Mouse (Mus musculus) small intestine, adult 2 months (tissue): ENCODE results near the gene Gps1. TPM values are rescaled to one million over a fixed set of nuclear protein-coding genes. Genes with fewer than 3 reads are reported as not detected.
"Not testable (repeated sequence)": the region's sequence is repeated elsewhere in the genome, so short reads cannot be mapped to it uniquely, and the experiment has no call there.

Source experiments
- H3K27ac ChIP-seq: fragments of 200-500 bp; 2 replicates; pipeline ENCODE4 v1.5.1; 2012; ENCODE audit warnings: low read depth, low read length, control low read depth, inconsistent platforms; ENCODE audit not compliant: insufficient read depth
- H3K27me3 ChIP-seq: fragments of 200-500 bp; 2 replicates; pipeline ENCODE4 v1.6.1; 2012; ENCODE audit warnings: mild to moderate bottlenecking, moderate library complexity, low read length, inconsistent platforms; ENCODE audit not compliant: control insufficient read depth, insufficient read depth
- H3K36me3 ChIP-seq: fragments of 200-500 bp; 2 replicates; pipeline ENCODE4 v1.6.1; 2012; ENCODE audit warnings: mild to moderate bottlenecking, low read length, control low read depth, inconsistent platforms; ENCODE audit not compliant: control insufficient read depth, insufficient read depth
- H3K4me1 ChIP-seq: fragments of 200-500 bp; 2 replicates; pipeline ENCODE4 v1.6.1; 2012; ENCODE audit warnings: low read length, inconsistent platforms, mixed read lengths; ENCODE audit not compliant: control insufficient read depth, insufficient read depth, insufficient read length
- H3K4me3 ChIP-seq: fragments of 200-500 bp; 2 replicates; pipeline ENCODE4 v1.5.1; 2012; ENCODE audit warnings: low read depth, mild to moderate bottlenecking, control low read depth, inconsistent platforms, low read length, moderate library complexity
- CTCF ChIP-seq: fragments of 200-500 bp; IDR thresholded peaks from 2 replicates; pipeline ENCODE4 v1.5.1; 2012; ENCODE audit warnings: low read depth, mild to moderate bottlenecking, control low read depth, inconsistent platforms, low read length, moderate library complexity, mixed read lengths; ENCODE audit not compliant: insufficient replicate concordance, insufficient read length; ENCODE audit errors: extremely low read depth
- POLR2A ChIP-seq: fragments of 200-500 bp; IDR thresholded peaks from 2 replicates; pipeline ENCODE4 v1.6.1; 2012; ENCODE audit warnings: low read depth, mild to moderate bottlenecking, control low read depth, inconsistent platforms, low read length, moderate library complexity
- WGBS: fragments of 180-500 bp; shearing (Covaris S2); methylation state at CpG from one replicate; pipeline ENCODE4 v1.1.7; 2018; 5-methylcytosine and 5-hydroxymethylcytosine counted together
- polyA plus RNA-seq: library from polyadenylated mRNA; depleted of rRNA; stranded (reverse); fragments of >200 nt; gene quantifications from 2 replicates; pipeline ENCODE4 v1.2.3, GENCODE M21; 2012; rRNA removed

Gps1 gene
- polyA plus RNA-seq, 1 experiment, result 86.4 TPM

- 89% methylated on average over 12 of the region's 12 CpGs for WGBS
- no peaks in the 10 kb centered on the region for H3K36me3 ChIP-seq
- TF ChIP-seq CTCF (no peak), POLR2A (no peak)
- no peak overlapping the region for H3K4me3 ChIP-seq
- H3K4me1 ChIP-seq, result peaks cover 4% of the 10 kb centered on the region; the same call in 1 of the 2 replicates
- no peaks in the 10 kb centered on the region for H3K27me3 ChIP-seq
- H3K27ac ChIP-seq, result no peak overlapping the region
Measured at GRCm38 (mm10) chr11:120830686-120831085, 46.6 kb downstream of the Gps1 start.

- Histone ChIP-seq H3K4me3 (no peak overlapping the region), H3K4me1 (peaks cover 4% of the 10 kb centered on the region; the same call in 1 of the 2 replicates), H3K27me3 (no peaks in the 10 kb centered on the region), H3K36me3 (no peaks in the 10 kb centered on the region), H3K27ac (no peak overlapping the region)
- 76% methylated on average over 3 of the region's 3 CpGs for WGBS
- no peak for TF ChIP-seq POLR2A
- no peak for TF ChIP-seq CTCF
Measured at GRCm38 (mm10) chr11:120831659-120832440, 47.8 kb downstream of the Gps1 start.

DNA sequence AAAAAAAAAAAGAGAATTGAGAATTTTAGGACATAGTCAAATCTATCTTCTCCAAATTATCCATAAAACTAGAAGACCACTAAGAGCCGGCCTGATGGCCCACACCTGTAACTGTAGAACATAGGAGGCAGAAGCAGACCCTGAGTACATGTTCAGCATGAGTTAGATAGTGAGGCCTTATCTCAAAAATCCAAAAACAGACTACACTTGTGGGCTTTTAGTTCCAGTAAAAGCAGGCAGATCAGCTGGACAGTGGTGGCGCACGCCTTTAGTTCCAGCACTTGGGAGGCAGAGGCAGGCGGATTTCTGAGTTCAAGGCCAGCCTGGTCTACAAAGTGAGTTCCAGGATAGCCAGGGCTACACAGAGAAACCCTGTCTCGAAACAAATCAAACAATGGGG, 48.9 kb downstream of the Gps1 start:
- WGBS, result 96% methylated on average over 5 of the region's 5 CpGs
- H3K27ac ChIP-seq, H3K4me3 ChIP-seq, H3K27me3 ChIP-seq, H3K36me3 ChIP-seq, H3K4me1 ChIP-seq: not testable (repeated sequence)

DNA sequence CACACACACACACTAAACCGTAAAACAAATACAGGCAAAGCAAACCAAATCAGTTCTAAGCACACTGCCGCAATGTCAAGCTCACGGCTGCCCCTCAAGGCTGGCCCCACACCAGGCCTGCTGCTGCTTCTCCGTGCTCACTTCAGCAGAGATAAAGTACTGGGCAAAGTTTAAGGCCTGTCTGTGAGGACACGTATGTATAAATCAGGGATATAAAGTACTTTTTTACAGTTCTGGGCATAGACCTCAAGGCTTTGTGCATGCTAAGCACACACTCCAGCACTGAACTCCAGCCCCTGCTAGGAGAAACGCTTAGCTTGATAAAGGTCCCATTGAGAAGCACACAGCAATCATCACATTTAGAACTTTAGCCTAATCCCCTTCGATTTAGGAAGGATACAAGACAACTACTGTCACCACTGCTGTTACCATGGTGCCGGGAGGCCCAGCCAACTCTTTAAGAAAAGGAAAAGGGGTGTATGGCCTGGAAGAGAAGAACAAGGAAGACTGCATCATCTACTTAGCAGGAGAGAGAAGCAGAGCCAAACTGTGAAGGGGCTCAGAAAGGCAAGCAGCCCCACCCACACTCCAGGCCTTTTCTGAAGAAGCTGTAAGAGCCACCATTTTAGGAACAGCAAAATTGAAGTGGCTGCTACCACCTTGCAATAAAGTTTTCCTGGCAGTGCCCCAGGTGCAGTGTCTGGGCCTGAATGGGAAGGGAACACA, 49.6 kb downstream of the Gps1 start:
- Histone ChIP-seq H3K27me3 (no peaks in the 10 kb centered on the region), H3K4me3 (no peak overlapping the region), H3K4me1 (peaks cover 4% of the 10 kb centered on the region; the same call in 1 of the 2 replicates), H3K36me3 (no peaks in the 10 kb centered on the region), H3K27ac (no peak overlapping the region)
- 41% methylated on average over 8 of the region's 8 CpGs for WGBS
- TF ChIP-seq POLR2A (no peak), CTCF (no peak)

Other genes with a start within 250 kb of the Gps1 start
- 24.0 and 30.3 TPM in 2 replicates for gene Mcrip1, start 234.5 kb upstream of the Gps1 start, polyA plus RNA-seq
- 0.51 TPM in 1 of 2 replicates, not detected in the other for gene Ppp1r27, start 233.1 kb upstream of the Gps1 start, polyA plus RNA-seq
- 442 and 705 TPM in 2 replicates for gene P4hb, start 211.0 kb upstream of the Gps1 start, polyA plus RNA-seq
- 489 and 1,022 TPM in 2 replicates for gene Arhgdia, start 202.6 kb upstream of the Gps1 start, polyA plus RNA-seq
- gene Alyref, start 185.9 kb upstream of the Gps1 start, polyA plus RNA-seq, result 12.0 and 24.0 TPM in 2 replicates
- 46.4 and 97.9 TPM in 2 replicates for gene Anapc11, start 185.9 kb upstream of the Gps1 start, polyA plus RNA-seq
- 0.98 and 7.2 TPM in 2 replicates for gene Npb, start 175.8 kb upstream of the Gps1 start, polyA plus RNA-seq
- gene Pcyt2, start 166.3 kb upstream of the Gps1 start, polyA plus RNA-seq, result 449 and 1,029 TPM in 2 replicates
- 99.1 and 147 TPM in 2 replicates for gene Sirt7, start 159.0 kb upstream of the Gps1 start, polyA plus RNA-seq
- gene Mafg, start 150.7 kb upstream of the Gps1 start, polyA plus RNA-seq, result 24.8 and 33.6 TPM in 2 replicates
- 17.1 and 19.9 TPM in 2 replicates for gene Pycr1, start 140.5 kb upstream of the Gps1 start, polyA plus RNA-seq
- gene Myadml2, start 136.1 kb upstream of the Gps1 start, polyA plus RNA-seq, result 0.39 and 1.0 TPM in 2 replicates
- 0.67 and 0.99 TPM in 2 replicates for gene Notum, start 123.1 kb upstream of the Gps1 start, polyA plus RNA-seq
- gene Aspscr1, start 111.3 kb upstream of the Gps1 start, polyA plus RNA-seq, result 86.9 and 138 TPM in 2 replicates
- gene Cenpx, start 70.5 kb upstream of the Gps1 start, polyA plus RNA-seq, result 38.4 and 46.2 TPM in 2 replicates
- 22.0 and 23.9 TPM in 2 replicates for gene Lrrc45, start 70.3 kb upstream of the Gps1 start, polyA plus RNA-seq
- 4.1 and 5.1 TPM in 2 replicates for gene Rac3, start 62.8 kb upstream of the Gps1 start, polyA plus RNA-seq
- gene Dcxr, start 57.0 kb upstream of the Gps1 start, polyA plus RNA-seq, result 102 and 127 TPM in 2 replicates
- gene Cbr2, start 52.2 kb upstream of the Gps1 start, polyA plus RNA-seq, result 1.2 and 11.4 TPM in 2 replicates
- gene Hmga1b, start 21.5 kb upstream of the Gps1 start, polyA plus RNA-seq, result 1.4 and 58.5 TPM in 2 replicates
- gene Rfng, start 65 bp upstream of the Gps1 start, polyA plus RNA-seq, result 41.0 and 90.5 TPM in 2 replicates
- gene Dus1l, start 12.1 kb downstream of the Gps1 start, polyA plus RNA-seq, result 24.1 and 29.0 TPM in 2 replicates
- 151 and 154 TPM in 2 replicates for gene Fasn, start 40.3 kb downstream of the Gps1 start, polyA plus RNA-seq
- 0.43 and 0.84 TPM in 2 replicates for gene Ccdc57, start 148.6 kb downstream of the Gps1 start, polyA plus RNA-seq
- gene Slc16a3, start 164.2 kb downstream of the Gps1 start, polyA plus RNA-seq, result 56.8 and 68.9 TPM in 2 replicates
- 26.5 and 60.8 TPM in 2 replicates for gene Csnk1d, start 207.1 kb downstream of the Gps1 start, polyA plus RNA-seq